ENCODE assay signal across 20 mouse cellular contexts in genomic region chr14:102835118-102835769, GRCm38 (mm10).
A peak's percentile ranks its signal among the peaks of the same experiment; 100 is the strongest.
DNase-seq lines count a peak whose midpoint lies in the region; ATAC-seq lines count a peak whose summit lies in the region.
"Had no signal": no experiment of that assay in that cellular context is flagged by ENCODE, and none has a peak within 500 bp of the region (broad histone marks: within the 10 kb centered on the region; RNA-seq: fewer than 3 reads in every experiment).

No protein-coding gene starts in this region.

- peak overlapping the region; percentile 14; the same call in 1 of the 2 replicates for H3K27ac ChIP-seq in liver, embryonic 16.5 days (ENCODE audit: low read length)
- H3K27ac ChIP-seq in kidney, embryonic 15.5 days: no peak overlapping the region
- H3K27ac ChIP-seq: embryonic facial prominence, embryonic 12.5 days; hindbrain, embryonic 15.5 days; intestine, embryonic 15.5 days; lung, embryonic 15.5 days had no signal

- H3K4me1 ChIP-seq in liver, embryonic 16.5 days (ENCODE audit: control insufficient read depth, low read depth, low read length): no peaks in the 10 kb centered on the region
- no peaks in the 10 kb centered on the region for H3K4me1 ChIP-seq in kidney, embryonic 15.5 days
- H3K4me1 ChIP-seq: hindbrain, embryonic 15.5 days; intestine, embryonic 15.5 days; lung, embryonic 15.5 days had no signal

- 29% methylated on average over 11 of the region's 11 CpGs for WGBS in liver, embryonic 16.5 days (ENCODE audit: insufficient replicate concordance)
- 80% methylated on average over 11 of the region's 11 CpGs for WGBS in kidney, embryonic 15.5 days

- no peaks in the 10 kb centered on the region for H3K9me3 ChIP-seq in liver, embryonic 16.5 days (replicated peaks; ENCODE audit: control insufficient read depth, low read length)
- H3K9me3 ChIP-seq in kidney, embryonic 15.5 days (replicated peaks): no peaks in the 10 kb centered on the region
- H3K9me3 ChIP-seq: embryonic facial prominence, embryonic 12.5 days; heart, embryonic 12.5 days; hindbrain, embryonic 15.5 days; intestine, embryonic 15.5 days; lung, embryonic 15.5 days; megakaryocyte, embryonic 14.5 days had no signal

- H3K36me3 ChIP-seq in liver, embryonic 16.5 days (ENCODE audit: control insufficient read depth, insufficient read depth): no peaks in the 10 kb centered on the region
- no peaks in the 10 kb centered on the region for H3K36me3 ChIP-seq in kidney, embryonic 15.5 days
- H3K36me3 ChIP-seq: embryonic facial prominence, embryonic 12.5 days; heart, embryonic 12.5 days; hindbrain, embryonic 15.5 days; intestine, embryonic 15.5 days; lung, embryonic 15.5 days had no signal

- H3K4me2 ChIP-seq in liver, embryonic 16.5 days (ENCODE audit: low read depth, low read length): no peak overlapping the region
- no peak overlapping the region for H3K4me2 ChIP-seq in kidney, embryonic 15.5 days
- H3K4me2 ChIP-seq: embryonic facial prominence, embryonic 12.5 days; heart, embryonic 12.5 days; hindbrain, embryonic 15.5 days; intestine, embryonic 15.5 days; lung, embryonic 15.5 days had no signal

- intact Hi-C loops in gastrocnemius, postnatal 14 days (cut with DNase I; ENCODE audit: low total_unique reads): no loop called here

- no peak overlapping the region for H3K4me3 ChIP-seq in liver, embryonic 16.5 days (ENCODE audit: low read depth, low read length)
- no peak overlapping the region for H3K4me3 ChIP-seq in kidney, embryonic 15.5 days (replicated peaks)
- H3K4me3 ChIP-seq: embryonic facial prominence, embryonic 12.5 days; heart, embryonic 12.5 days; hindbrain, embryonic 15.5 days; intestine, embryonic 15.5 days; lung, embryonic 15.5 days; megakaryocyte, embryonic 14.5 days; myocyte had no signal

- ATAC-seq in liver, embryonic 16.5 days (ENCODE audit: low read depth): 0 out of 2 replicates have a peak, but pooled peaks have one; percentile 41
- ATAC-seq in common myeloid progenitor, adult 5-6 weeks (replicated peaks; ENCODE audit: low read depth, poor library complexity, severe bottlenecking): peak; percentile 81
- peak; percentile 82 for ATAC-seq in megakaryocyte progenitor cell, adult 5-6 weeks (replicated peaks; ENCODE audit: poor library complexity)
- no peak for ATAC-seq in kidney, embryonic 15.5 days (replicated peaks; ENCODE audit: low FRiP score)
- ATAC-seq: forebrain, embryonic 14.5 days; intestine, embryonic 15.5 days; Patski had no signal

- H3K27me3 ChIP-seq in liver, embryonic 16.5 days (ENCODE audit: control insufficient read depth, insufficient read depth, low read depth, low read length): no peaks in the 10 kb centered on the region
- H3K27me3 ChIP-seq in kidney, embryonic 15.5 days: no peaks in the 10 kb centered on the region
- H3K27me3 ChIP-seq: embryonic facial prominence, embryonic 12.5 days; heart, embryonic 12.5 days; hindbrain, embryonic 15.5 days; intestine, embryonic 15.5 days; lung, embryonic 15.5 days; megakaryocyte, embryonic 14.5 days had no signal

- H3K9ac ChIP-seq in liver, embryonic 16.5 days (ENCODE audit: low read depth, low read length): no peak overlapping the region
- no peak overlapping the region for H3K9ac ChIP-seq in kidney, embryonic 15.5 days
- H3K9ac ChIP-seq: embryonic facial prominence, embryonic 12.5 days; heart, embryonic 12.5 days; hindbrain, embryonic 15.5 days; intestine, embryonic 15.5 days; lung, embryonic 15.5 days had no signal

- no peak for DNase-seq in liver
- no peak for DNase-seq in adrenal gland, postnatal 36 days
- DNase-seq in gastrocnemius, postnatal 14 days: no peak
- DNase-seq: adrenal gland, postnatal 10 days; cerebellum, adult 18-20 months; gastrocnemius, postnatal 36 days; midbrain, embryonic 14.5 days had no signal
